Mouse (Mus musculus) adrenal gland, adult 2 months (tissue): ENCODE measurements around the gene Cd2bp2. TPM values are rescaled to one million over a fixed set of nuclear protein-coding genes. Genes with fewer than 3 reads are reported as not detected.

Source experiments
- DNase-seq: peaks from one replicate; pipeline ENCODE4 v3.0.0; 2021
- polyA plus RNA-seq: library from polyadenylated mRNA; depleted of rRNA; stranded (reverse); fragments of >200 nt; gene quantifications from 2 replicates; pipeline ENCODE4 v1.2.3, GENCODE M21; 2012
- total RNA-seq, 2 experiments: library from RNA; stranded (reverse); gene quantifications; 2 replicates each; pipeline ENCODE4 v1.2.3; 2021

The Cd2bp2 gene
- total and polyA plus RNA-seq, 3 experiments, result 13.8 to 67.6 (median 37.6) TPM

DNA sequence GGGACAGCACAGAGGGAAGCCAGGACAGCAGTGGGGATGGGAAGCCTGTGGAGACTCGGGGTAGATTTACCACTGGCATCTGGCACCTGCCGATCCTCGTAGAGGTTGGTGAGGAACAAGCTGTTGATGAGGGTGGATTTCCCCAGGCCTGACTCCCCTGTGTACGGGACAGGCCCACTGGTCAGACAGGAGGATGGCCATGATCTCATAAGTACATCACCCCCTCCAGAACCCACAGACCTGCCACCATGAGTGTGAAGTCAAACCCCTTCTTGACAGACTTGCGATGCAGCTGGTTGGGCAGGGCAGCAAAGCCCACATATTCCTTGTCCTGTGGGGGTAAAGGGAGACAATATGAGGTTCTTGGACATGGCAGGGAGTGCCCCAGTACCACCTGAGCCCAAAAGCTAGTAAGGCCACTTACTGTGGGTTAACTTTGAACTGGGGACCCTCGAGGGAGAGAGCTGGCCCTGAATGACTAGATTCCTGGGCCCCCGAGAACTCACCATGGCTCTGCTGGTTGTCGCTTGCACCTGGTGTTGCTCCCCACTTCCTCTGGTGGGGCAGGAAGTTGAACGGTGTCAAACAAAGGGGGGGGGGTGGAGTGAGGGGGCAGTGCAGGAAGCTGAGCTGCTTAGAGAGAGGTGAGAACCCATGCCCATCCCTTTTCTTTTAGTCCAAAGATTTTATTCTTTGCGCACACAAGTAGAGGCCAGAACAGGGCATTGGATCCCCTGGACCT lies 22.2 kb upstream of the Cd2bp2 start:
- no peak for DNase-seq

DNA sequence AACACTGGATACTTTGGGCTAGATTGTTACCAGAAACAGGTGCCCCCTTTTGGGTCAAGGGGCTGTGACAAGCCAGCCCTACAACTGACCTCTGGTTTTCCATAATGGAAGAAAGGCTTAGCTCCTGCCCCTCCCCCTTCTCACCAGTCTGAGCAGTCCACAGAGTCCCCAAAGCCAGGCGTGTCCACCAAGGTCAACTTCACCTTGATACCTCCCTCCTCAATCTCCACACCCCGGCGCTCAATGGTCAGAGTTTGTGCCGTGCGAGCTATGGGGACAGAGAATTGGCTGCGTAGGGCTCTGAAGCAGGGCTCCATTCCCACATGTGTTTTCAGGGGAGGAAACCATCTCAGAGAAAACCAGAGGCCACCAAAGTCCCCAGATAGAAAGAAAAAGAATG lies 21.6 kb upstream of the Cd2bp2 start:
- DNase-seq, result no peak

DNA sequence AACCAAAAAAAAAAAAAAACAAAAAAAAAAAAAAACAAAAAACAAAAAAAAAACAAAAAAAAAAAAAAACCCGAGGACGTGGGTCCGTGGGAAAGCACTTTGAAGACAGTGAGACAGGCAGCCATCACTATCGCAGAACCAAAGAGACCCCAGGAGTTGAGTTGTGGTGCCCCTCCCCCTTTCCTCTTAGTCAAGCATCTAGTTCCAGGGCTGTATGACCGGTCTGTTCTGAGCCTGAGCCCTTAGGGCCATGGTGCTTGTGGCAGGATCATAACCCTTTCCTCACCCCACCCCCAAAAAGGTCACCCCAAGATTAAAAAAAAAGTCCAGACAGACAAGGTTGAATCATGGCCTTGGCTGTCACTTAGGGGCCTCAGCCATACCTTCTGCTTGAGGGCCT lies 20.5 kb upstream of the Cd2bp2 start:
- no peak for DNase-seq

DNA sequence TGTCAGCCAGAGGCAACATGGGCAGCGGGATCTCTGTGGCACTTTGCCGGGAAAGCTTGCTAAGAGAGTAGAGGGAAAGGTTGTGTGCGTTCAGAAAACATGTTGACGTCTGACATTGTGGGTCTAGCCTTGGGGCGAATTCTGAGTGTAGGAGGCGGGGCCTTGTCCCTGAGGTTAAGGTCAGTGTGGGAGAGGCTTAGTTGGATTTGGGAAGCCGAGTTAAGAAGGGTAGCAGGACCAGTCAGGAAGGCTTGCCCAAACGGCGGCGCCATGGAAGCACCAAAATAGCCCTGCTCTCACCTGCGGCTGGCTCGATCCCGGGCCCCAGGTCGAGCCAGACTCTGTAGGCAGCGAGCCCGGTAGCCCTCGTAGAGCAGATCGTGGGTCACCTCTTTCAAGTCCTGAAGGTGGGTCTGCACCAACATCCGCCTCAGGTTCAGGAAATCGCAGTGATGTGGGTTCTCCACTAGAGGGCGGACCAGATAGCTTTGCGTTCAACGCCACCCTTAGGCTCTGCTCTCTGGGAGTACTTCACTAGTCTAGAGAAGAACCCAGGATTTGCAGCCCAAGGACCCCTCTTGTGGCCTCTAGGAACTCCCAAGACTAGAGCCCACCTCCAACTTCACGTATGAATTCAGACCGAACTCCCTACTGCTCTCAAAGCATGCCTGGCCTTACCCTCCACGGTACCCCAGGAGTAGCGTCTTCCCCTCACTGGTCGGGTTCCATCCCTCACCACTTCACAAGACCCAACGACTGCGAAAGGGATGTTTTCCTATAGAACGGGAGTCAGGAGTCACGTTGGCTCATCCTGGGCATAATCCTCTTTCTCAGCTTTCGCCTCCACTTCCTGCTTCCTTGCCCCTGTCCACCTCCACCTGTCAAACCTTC lies 19.4 kb upstream of the Cd2bp2 start:
- peak; percentile 60 for DNase-seq

- no peak for DNase-seq
These were observed 18.7 kb upstream of the Cd2bp2 start for GRCm38 (mm10) chr7:127214521-127214920.

DNA sequence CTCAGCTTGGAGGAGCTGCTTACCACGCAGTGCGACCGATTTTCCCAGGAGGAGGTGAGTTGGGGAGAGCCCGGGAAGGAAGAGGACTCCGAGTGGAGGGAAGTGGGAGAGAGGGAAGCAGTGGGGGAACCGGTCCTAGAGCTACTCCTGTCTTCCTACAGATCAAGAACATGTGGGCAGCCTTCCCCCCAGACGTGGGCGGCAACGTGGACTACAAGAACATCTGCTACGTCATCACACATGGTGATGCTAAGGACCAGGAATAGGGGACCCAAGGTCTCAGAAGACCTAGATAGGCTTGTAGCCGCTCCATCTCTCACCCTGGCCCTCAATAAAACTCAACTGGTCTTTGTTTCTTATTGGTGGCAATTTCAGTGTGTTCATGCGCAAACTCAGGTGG lies 18.1 kb upstream of the Cd2bp2 start:
- DNase-seq, result no peak

GRCm38 (mm10) chr7:127213485-127213884 lies 17.6 kb upstream of the Cd2bp2 start:
- no peak for DNase-seq

- DNase-seq, result no peak
These were observed 16.8 kb upstream of the Cd2bp2 start for GRCm38 (mm10) chr7:127212432-127213250.

DNA sequence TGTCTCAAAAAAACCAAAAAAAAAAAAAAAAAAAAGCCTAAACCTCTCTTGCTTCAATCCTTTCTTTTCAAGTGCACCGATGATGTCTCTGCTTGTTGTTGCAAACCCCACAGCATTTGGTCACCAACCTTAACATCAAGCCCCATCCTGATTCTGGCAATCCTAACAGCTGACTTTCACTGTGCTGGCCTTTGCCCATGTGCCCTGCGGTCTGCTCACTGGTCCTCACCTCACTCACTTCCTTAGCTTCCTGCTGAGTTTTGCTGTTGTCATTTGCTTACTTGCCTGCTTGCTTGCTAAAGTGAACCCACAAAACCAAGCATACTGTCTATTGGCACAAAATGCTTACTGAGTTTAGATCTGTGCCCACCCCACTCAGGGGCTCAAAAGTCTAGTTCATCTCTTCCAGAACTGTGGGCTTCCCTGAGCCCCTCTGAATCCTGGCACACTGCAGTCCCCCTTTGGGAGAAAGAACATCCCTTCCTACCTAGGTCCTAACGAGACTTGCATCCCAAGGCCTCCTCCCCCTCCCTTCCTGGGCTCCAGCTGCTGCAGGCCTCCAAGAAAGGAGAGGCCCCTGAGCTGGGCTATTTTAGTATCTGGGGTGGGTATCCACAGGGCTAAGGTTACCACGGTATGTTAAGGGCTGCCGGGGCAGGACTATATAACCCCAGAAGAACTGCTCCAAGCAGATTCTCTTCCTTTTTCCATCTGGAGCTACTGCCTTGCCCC lies 15.3 kb upstream of the Cd2bp2 start:
- no peak for DNase-seq

DNA sequence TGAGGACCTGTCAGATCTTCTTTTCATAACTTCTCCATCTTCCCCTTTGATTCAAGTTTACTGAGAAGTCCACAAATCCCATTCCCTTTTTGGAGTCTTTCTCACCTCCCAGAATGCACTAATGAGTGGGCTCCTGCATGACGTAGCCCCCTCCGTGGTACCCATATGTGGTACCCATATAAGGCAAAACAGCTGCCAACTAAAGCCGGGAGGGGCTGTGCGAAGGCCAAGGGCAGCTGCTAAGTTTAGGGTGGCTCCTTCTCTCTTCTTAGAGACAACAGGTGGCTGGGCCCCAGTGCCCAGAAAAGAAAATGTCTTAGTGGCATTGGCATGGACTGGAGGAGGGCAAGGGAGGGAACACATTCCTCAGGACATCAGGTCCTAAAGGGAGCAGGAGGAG lies 14.4 kb upstream of the Cd2bp2 start:
- DNase-seq, result no peak

- no peak for DNase-seq
These were observed 14.0 kb upstream of the Cd2bp2 start for GRCm38 (mm10) chr7:127209851-127210250.

DNA sequence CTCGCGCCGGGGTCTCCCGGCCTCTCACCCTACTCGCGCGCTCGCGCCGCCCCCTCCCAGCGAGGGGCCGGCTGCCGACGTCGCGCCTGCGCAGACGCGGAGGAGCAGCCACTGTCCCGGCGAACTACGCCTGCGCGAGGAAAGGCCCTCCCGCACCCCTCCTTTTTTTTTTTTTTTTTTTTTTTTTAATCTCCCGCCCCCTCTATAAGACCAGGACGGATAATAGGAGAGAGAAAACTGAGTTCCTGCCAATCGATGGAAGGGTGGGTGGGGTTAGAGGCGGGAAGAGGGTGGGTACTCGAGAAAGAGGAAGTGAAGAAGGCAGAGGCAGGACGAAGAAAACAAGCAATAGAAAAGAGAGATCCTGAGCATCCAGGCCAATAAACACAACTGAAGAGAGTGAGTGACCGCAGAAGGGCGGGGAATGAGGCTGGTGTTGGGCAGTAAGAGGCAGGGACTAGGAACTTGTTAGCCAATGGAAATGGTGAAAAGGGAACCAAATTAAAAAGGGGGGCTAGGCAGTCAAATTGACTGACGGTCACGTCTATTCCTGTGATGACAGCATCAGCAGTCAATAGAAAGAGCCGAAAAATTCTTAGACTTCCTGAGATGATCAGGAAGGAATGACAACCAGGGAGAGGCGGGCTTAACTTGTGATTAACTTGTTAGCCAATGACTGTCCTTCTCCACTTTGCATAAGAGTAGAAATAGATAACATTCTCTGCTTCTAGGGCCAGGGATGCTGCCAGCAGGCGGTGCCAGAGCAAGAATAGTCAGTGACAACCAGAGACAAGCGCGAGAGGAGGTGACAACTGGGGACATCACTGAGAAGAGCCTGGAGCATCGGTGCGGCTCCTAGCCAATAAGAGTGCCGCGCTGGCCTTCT lies 12.9 kb upstream of the Cd2bp2 start, which contains the start of gene Mylpf:
Gene Mylpf (plus strand): TSS at position 338 of the 886 bp plus-strand sequence.
- peak; percentile 95 for DNase-seq

GRCm38 (mm10) chr7:127208295-127208552 lies 12.4 kb upstream of the Cd2bp2 start, which contains the start of gene Tbc1d10b:
Gene Tbc1d10b, minus strand, starts transcription at chr7:127208468.
- DNase-seq, result no peak

DNA sequence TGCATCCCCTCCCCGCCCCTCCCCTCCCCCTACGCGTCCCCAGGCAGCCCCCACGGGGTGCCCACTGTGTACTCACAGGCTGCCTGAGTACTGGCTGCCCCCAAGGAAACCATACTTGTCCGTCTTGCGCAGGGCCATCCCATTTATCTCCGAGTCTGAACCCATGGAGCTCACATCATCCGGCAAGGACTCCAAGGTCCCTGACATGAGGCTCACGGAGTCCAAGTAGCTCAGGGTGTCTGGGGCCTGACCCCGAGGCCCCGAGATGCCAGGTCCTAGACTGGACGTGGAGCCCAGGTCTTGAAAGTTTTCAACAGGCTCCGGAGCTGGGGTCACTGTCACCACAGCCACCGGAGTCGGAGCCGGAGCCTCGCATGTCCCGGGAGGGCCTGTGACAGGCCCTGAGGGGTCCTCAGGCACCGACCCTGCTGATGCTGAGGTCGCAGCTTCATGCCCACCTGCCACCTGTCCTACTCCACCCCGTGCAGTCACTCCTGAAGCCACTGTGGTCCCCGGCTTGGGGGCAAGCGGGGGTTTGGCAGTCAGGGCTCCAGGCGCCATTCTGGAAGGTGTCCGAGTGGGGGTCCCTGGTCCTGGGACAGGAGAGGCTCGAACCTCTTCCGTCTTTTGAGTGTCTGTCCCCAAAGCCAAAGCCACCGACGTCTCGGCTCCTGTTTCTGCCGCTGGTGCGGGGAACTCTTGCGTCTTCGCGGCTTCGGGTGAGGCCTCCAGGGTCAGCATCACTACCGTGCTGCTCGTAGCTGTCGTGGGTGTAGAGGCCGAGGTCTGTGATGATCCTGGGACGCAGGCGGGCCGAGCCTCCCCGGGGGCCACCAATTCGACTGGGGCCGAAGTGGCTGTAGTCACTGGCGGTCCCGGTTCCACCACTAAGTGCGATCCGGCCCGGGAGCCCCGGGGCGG lies 11.8 kb upstream of the Cd2bp2 start:
- DNase-seq, result peak; percentile 47

DNA sequence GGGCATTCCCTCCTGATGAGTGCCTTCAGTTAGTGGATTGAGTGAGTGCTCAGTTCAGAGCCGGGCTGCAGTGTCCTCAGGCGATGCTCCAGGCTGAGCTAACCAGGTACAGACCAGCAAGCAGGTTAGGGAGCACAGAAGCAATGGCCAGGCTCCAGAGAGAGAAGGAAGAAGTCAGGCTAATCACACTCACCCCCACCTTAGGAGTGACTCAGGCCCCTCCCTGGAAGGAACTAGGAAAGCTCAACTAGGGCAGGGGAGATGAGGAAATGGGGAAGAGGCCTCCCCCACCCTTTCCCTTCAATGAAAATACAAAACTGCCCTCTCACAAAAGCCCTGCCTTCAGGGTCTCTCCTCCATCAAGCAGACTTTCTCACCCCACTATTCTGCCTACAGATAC lies 10.8 kb upstream of the Cd2bp2 start:
- no peak for DNase-seq

GRCm38 (mm10) chr7:127196484-127196883 lies 634 bp upstream of the Cd2bp2 start:
- no peak for DNase-seq

DNA sequence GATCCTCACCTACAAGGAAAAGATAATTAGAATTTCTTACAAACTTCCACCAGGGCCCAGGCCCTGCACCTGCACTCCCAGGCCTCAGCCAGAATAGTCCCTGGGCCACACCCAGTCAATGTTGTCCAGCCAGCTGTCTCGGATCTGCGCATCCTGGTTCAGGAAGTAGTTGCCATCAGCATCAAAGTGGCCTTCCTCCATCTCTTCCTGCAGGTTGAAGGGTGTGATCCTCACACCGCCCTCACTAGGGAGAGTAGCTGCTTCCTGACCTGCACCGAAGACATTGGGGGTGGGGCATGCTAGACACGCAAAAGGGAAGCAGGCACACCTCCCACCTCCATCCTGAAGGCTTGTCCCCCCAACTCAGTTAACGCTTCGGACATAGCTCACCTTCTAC lies 1.2 kb downstream of the Cd2bp2 start:
- no peak for DNase-seq

DNA sequence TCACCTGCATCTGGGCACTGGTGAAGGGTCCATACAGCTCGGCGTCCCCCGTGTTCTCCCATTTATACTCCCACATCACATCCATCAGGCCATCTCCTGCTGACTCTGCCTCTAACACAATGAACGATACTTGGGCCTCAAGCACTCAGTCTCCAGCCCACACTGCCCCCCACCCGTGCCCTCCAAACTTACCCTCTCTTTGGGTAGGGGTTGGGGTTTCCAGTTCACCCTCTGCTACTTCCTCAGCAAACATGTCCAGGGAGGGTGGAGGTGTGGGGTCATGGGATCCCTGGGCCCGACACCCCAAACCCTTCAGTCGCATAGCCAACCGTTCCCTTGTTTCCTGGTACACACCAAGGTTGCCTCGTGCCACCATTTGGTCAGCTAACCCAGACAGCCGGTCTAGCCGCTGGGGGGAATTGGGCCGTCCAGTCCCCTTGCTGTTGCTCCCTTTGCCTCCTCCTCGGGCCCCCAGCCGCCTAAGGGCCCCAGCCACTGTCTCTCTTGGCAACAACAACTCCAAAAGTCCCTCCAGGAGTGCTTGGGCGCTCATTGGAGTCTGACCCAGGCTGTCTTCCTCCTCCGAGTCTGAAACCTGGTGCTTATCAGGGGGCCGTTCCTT lies 1.7 kb downstream of the Cd2bp2 start:
- no peak for DNase-seq

- no peak for DNase-seq
These were observed 2.9 kb downstream of the Cd2bp2 start for GRCm38 (mm10) chr7:127192989-127193388.
